In genomic region chr17:5698447-5699096, GRCm38 (mm10) we compare ENCODE assay signal across 12 mouse cellular contexts.
DNase-seq lines count a peak whose midpoint lies in the region; ATAC-seq and TF ChIP-seq lines count a peak whose summit lies in the region.
"Had no signal": no experiment of that assay in that cellular context is flagged by ENCODE, and none has a peak within 500 bp of the region (broad histone marks: within the 10 kb centered on the region; RNA-seq: fewer than 3 reads in every experiment).

No protein-coding gene starts in this region.

- peak; percentile 60 for ATAC-seq in intestine, embryonic 16.5 days
- ATAC-seq in intestine, embryonic 15.5 days = no peak; the same call in 1 of the 2 replicates
- peak; percentile 57; the same call in 1 of the 2 replicates for ATAC-seq in kidney, postnatal 0 days (replicated peaks; ENCODE audit: low FRiP score, low read depth)
- no peak for ATAC-seq in midbrain, embryonic 13.5 days
- ATAC-seq: intestine, postnatal 0 days had no signal

- H3K4me2 ChIP-seq in intestine, embryonic 16.5 days (ENCODE audit: low read depth, low read length) = no peak overlapping the region
- no peak overlapping the region for H3K4me2 ChIP-seq in intestine, embryonic 15.5 days (replicated peaks)
- no peak overlapping the region for H3K4me2 ChIP-seq in kidney, postnatal 0 days (ENCODE audit: low read length)
- no peak overlapping the region for H3K4me2 ChIP-seq in midbrain, embryonic 13.5 days (replicated peaks)
- H3K4me2 ChIP-seq: embryonic facial prominence, embryonic 12.5 days; neural tube, embryonic 12.5 days had no signal

- no peak for TF ChIP-seq CTCF in kidney, postnatal 0 days (IDR thresholded peaks at IDR 0.05; ENCODE audit: low read depth)
- no peak for TF ChIP-seq CTCF in thymus, adult 2 months (IDR thresholded peaks at IDR 0.05; ENCODE audit: borderline replicate concordance, control insufficient read depth, extremely low read depth, insufficient read depth, low read length, poor library complexity)

- peaks cover 2% of the 10 kb centered on the region; the same call in 1 of the 2 replicates for H3K4me1 ChIP-seq in intestine, embryonic 16.5 days (ENCODE audit: control insufficient read depth, insufficient read depth, low read length)
- no peaks in the 10 kb centered on the region for H3K4me1 ChIP-seq in intestine, embryonic 15.5 days (replicated peaks)
- no peaks in the 10 kb centered on the region for H3K4me1 ChIP-seq in kidney, postnatal 0 days (replicated peaks; ENCODE audit: insufficient read depth, low read length)
- H3K4me1 ChIP-seq in thymus, adult 2 months (replicated peaks; ENCODE audit: control insufficient read depth, insufficient read depth, low read length) = peaks cover 10% of the 10 kb centered on the region
- H3K4me1 ChIP-seq in midbrain, embryonic 13.5 days (replicated peaks) = no peaks in the 10 kb centered on the region
- H3K4me1 ChIP-seq: neural tube, embryonic 12.5 days had no signal

- H3K9ac ChIP-seq in intestine, embryonic 16.5 days (ENCODE audit: low read depth, low read length) = no peak overlapping the region
- no peak overlapping the region for H3K9ac ChIP-seq in intestine, embryonic 15.5 days
- H3K9ac ChIP-seq in kidney, postnatal 0 days (ENCODE audit: low read depth, low read length) = no peak overlapping the region
- H3K9ac ChIP-seq in midbrain, embryonic 13.5 days (replicated peaks) = no peak overlapping the region
- H3K9ac ChIP-seq: embryonic facial prominence, embryonic 12.5 days; liver, embryonic 14.5 days; neural tube, embryonic 12.5 days had no signal

- no peak overlapping the region for H3K4me3 ChIP-seq in intestine, embryonic 16.5 days (ENCODE audit: low read length)
- H3K4me3 ChIP-seq in intestine, embryonic 15.5 days (replicated peaks) = no peak overlapping the region
- no peak overlapping the region for H3K4me3 ChIP-seq in kidney, postnatal 0 days (replicated peaks; ENCODE audit: low read depth, low read length)
- no peak overlapping the region for H3K4me3 ChIP-seq in thymus, adult 2 months (ENCODE audit: control insufficient read depth, insufficient read depth, low read length)
- no peak overlapping the region for H3K4me3 ChIP-seq in midbrain, embryonic 13.5 days (replicated peaks)
- H3K4me3 ChIP-seq: embryonic facial prominence, embryonic 12.5 days; neural tube, embryonic 12.5 days had no signal

- WGBS in intestine, embryonic 16.5 days = 41% methylated on average over 7 of the region's 7 CpGs
- 39% methylated on average over 7 of the region's 7 CpGs for WGBS in intestine, embryonic 15.5 days
- 34% methylated on average over 7 of the region's 7 CpGs for WGBS in kidney, postnatal 0 days
- 91% methylated on average over 7 of the region's 7 CpGs for WGBS in thymus, adult 2 months
- WGBS in midbrain, embryonic 13.5 days = 67% methylated on average over 7 of the region's 7 CpGs

- no peaks in the 10 kb centered on the region for H3K9me3 ChIP-seq in intestine, embryonic 16.5 days (ENCODE audit: control insufficient read depth, low read length)
- no peaks in the 10 kb centered on the region for H3K9me3 ChIP-seq in intestine, embryonic 15.5 days
- no peaks in the 10 kb centered on the region for H3K9me3 ChIP-seq in kidney, postnatal 0 days (replicated peaks; ENCODE audit: low read length)
- H3K9me3 ChIP-seq in midbrain, embryonic 13.5 days = no peaks in the 10 kb centered on the region
- H3K9me3 ChIP-seq: embryonic facial prominence, embryonic 12.5 days; neural tube, embryonic 12.5 days had no signal

- H3K27me3 ChIP-seq in intestine, embryonic 16.5 days (replicated peaks; ENCODE audit: control insufficient read depth, insufficient read depth, low read length) = no peaks in the 10 kb centered on the region
- H3K27me3 ChIP-seq in intestine, embryonic 15.5 days (replicated peaks) = no peaks in the 10 kb centered on the region
- no peaks in the 10 kb centered on the region for H3K27me3 ChIP-seq in kidney, postnatal 0 days (ENCODE audit: insufficient read depth, low read length)
- no peaks in the 10 kb centered on the region for H3K27me3 ChIP-seq in thymus, adult 2 months (ENCODE audit: control insufficient read depth, insufficient read depth, low read length)
- H3K27me3 ChIP-seq in midbrain, embryonic 13.5 days = no peaks in the 10 kb centered on the region
- H3K27me3 ChIP-seq: embryonic facial prominence, embryonic 12.5 days; neural tube, embryonic 12.5 days had no signal

- peak; percentile 25 for DNase-seq in Muller cell, postnatal 12 days (ENCODE audit: inconsistent ontology term)
- DNase-seq in adrenal gland, postnatal 25 days = peak; percentile 31
- peak; percentile 77 for DNase-seq in kidney, postnatal 0 days (ENCODE audit: low spot score)
- DNase-seq in thymus, adult 2 months = no peak
- no peak for DNase-seq in spleen, adult 18-20 months

- H3K36me3 ChIP-seq in intestine, embryonic 16.5 days (ENCODE audit: control insufficient read depth, insufficient read depth, low read length) = no peaks in the 10 kb centered on the region
- no peaks in the 10 kb centered on the region for H3K36me3 ChIP-seq in intestine, embryonic 15.5 days
- H3K36me3 ChIP-seq in kidney, postnatal 0 days (ENCODE audit: insufficient read depth, low read length) = no peaks in the 10 kb centered on the region
- no peaks in the 10 kb centered on the region for H3K36me3 ChIP-seq in thymus, adult 2 months (ENCODE audit: control insufficient read depth, insufficient read depth, low read length)
- H3K36me3 ChIP-seq in midbrain, embryonic 13.5 days = no peaks in the 10 kb centered on the region
- H3K36me3 ChIP-seq: embryonic facial prominence, embryonic 12.5 days; neural tube, embryonic 12.5 days had no signal

- TF ChIP-seq POLR2A in thymus, adult 2 months (IDR thresholded peaks at IDR 0.05; ENCODE audit: control insufficient read depth, extremely low read depth, insufficient read depth, low read length, poor library complexity) = no peak

- peak overlapping the region; percentile 11; the same call in 1 of the 2 replicates for H3K27ac ChIP-seq in intestine, embryonic 16.5 days (ENCODE audit: low read length)
- H3K27ac ChIP-seq in intestine, embryonic 15.5 days = no peak overlapping the region
- peak overlapping the region; percentile 10; the same call in 1 of the 2 replicates for H3K27ac ChIP-seq in kidney, postnatal 0 days
- no peak overlapping the region for H3K27ac ChIP-seq in thymus, adult 2 months (ENCODE audit: control insufficient read depth, insufficient read depth, low read length)
- H3K27ac ChIP-seq in midbrain, embryonic 13.5 days = no peak overlapping the region
- H3K27ac ChIP-seq: embryonic facial prominence, embryonic 12.5 days; liver, embryonic 14.5 days; neural tube, embryonic 12.5 days had no signal

Comparison
In these comparisons a context has a peak if more than half of its experiments do, and no peak if none do; other contexts are left out.
1. ATAC-seq: peak in intestine, embryonic 16.5 days (single experiment) and kidney, postnatal 0 days (single experiment); none in intestine, embryonic 15.5 days (single experiment) and midbrain, embryonic 13.5 days (single experiment).
2. H3K27ac ChIP-seq: peak in intestine, embryonic 16.5 days (single experiment) and kidney, postnatal 0 days (single experiment); none in intestine, embryonic 15.5 days (single experiment), thymus, adult 2 months (single experiment) and midbrain, embryonic 13.5 days (single experiment).
3. DNase-seq: peak in Muller cell, postnatal 12 days (single experiment), adrenal gland, postnatal 25 days (single experiment) and kidney, postnatal 0 days (single experiment); none in thymus, adult 2 months (single experiment) and spleen, adult 18-20 months (0 of 2).